In the genomic region with DNA sequence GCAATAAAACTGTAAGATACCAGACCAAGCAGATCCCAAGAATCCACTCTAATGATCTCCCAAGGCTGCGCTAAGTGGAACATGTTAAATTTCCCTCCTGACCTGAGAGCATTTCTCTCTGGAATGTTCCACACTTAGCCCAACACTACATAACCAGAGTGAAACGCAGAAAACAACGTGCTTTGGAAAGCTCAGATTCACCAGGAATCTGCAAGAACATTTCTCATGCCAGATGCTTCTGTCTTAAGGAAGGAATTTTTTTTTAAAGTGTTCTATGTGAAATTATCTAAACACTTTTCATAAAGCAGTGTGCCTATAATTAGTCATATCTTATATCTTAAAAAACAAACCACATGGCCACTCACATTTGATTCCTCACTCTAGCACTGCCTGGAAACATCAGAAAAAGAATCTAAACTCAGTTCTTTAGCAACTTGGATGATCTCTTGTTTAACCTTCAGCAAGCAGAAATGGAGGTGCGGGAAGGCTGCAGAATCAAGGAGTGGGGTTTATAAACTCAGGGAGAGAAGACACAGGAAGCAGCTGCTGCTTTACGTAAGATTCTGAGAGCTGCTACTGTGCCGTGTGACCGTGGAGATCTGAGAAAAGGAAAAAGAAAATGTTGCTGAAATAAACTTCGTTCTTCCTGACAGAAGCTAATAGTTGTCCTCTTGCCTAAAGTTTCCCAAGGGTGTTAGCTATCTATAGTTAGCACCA, we compare ENCODE assay signal across 13 mouse cellular contexts. TPM values are rescaled to one million over a fixed set of nuclear protein-coding genes. Genes with fewer than 3 reads are reported as not detected.
DNase-seq lines count a peak whose midpoint lies in the region; ATAC-seq and TF ChIP-seq lines count a peak whose summit lies in the region.
"Had no signal": no experiment of that assay in that cellular context is flagged by ENCODE, and none has a peak within 500 bp of the region (broad histone marks: within the 10 kb centered on the region; RNA-seq: fewer than 3 reads in every experiment).

No protein-coding gene starts in this region.

- 0 out of 2 replicates have a peak, but pooled peaks cover 3% of the 10 kb centered on the region for H3K9me3 ChIP-seq in kidney, embryonic 14.5 days (ENCODE audit: control insufficient read depth, low read length)
- no peaks in the 10 kb centered on the region for H3K9me3 ChIP-seq in lung, postnatal 0 days (ENCODE audit: low read length)
- H3K9me3 ChIP-seq in intestine, embryonic 15.5 days: no peaks in the 10 kb centered on the region
- H3K9me3 ChIP-seq: limb, embryonic 10.5 days had no signal

- no peak for ATAC-seq in kidney, embryonic 14.5 days (ENCODE audit: low FRiP score, low TSS enrichment)
- ATAC-seq in lung, postnatal 0 days: peak; percentile 53
- ATAC-seq in intestine, embryonic 15.5 days: no peak
- ATAC-seq: activated CD4-positive, CD25-positive, alpha-beta regulatory T cell, adult 4 months had no signal

- DNase-seq in kidney, postnatal 10 days: no peak
- peak; percentile 58 for DNase-seq in lung, postnatal 0 days (ENCODE audit: low spot score)
- DNase-seq in lung, adult 18-20 months: no peak
- DNase-seq in right cerebral cortex, postnatal 36 days (ENCODE audit: low spot score in 2 of 2): peak; percentile 61 to 71
- no peak for DNase-seq in urinary bladder, postnatal 10 days (ENCODE audit: low spot score)
- DNase-seq: cerebellum, postnatal 14 days; gastrocnemius, postnatal 25 days had no signal

- 0 out of 2 replicates have a peak overlapping the region, but pooled peaks have one; percentile 18 for H3K27ac ChIP-seq in kidney, embryonic 14.5 days (ENCODE audit: low read depth, low read length)
- H3K27ac ChIP-seq in lung, postnatal 0 days (ENCODE audit: low read length): peak overlapping the region; percentile 28; the same call in 1 of the 2 replicates
- H3K27ac ChIP-seq in intestine, embryonic 15.5 days: peak overlapping the region; percentile 72
- H3K27ac ChIP-seq: limb, embryonic 10.5 days; macrophage had no signal

- 75% methylated on average over 8 of the region's 8 CpGs for WGBS in kidney, embryonic 14.5 days
- 33% methylated on average over 8 of the region's 8 CpGs for WGBS in lung, postnatal 0 days
- 49% methylated on average over 8 of the region's 8 CpGs for WGBS in intestine, embryonic 15.5 days

- H3K4me3 ChIP-seq in kidney, embryonic 14.5 days (ENCODE audit: low read length): no peak overlapping the region
- H3K4me3 ChIP-seq in lung, postnatal 0 days (ENCODE audit: low read depth, low read length): no peak overlapping the region
- H3K4me3 ChIP-seq in intestine, embryonic 15.5 days (replicated peaks): no peak overlapping the region
- H3K4me3 ChIP-seq: erythroblast, embryonic 14.5 days; limb, embryonic 10.5 days had no signal

- H3K9ac ChIP-seq in kidney, embryonic 14.5 days (ENCODE audit: low read depth, low read length): no peak overlapping the region
- H3K9ac ChIP-seq in lung, postnatal 0 days (replicated peaks; ENCODE audit: low read depth): no peak overlapping the region; the same call in 1 of the 2 replicates
- no peak overlapping the region for H3K9ac ChIP-seq in intestine, embryonic 15.5 days

- TF ChIP-seq EP300 in lung, postnatal 0 days (IDR thresholded peaks at IDR 0.05): no peak

- TF ChIP-seq CTCF in lung, postnatal 0 days (IDR thresholded peaks at IDR 0.05): no peak

- H3K27me3 ChIP-seq in kidney, embryonic 14.5 days (ENCODE audit: control insufficient read depth, insufficient read depth, low read length): no peaks in the 10 kb centered on the region
- H3K27me3 ChIP-seq in lung, postnatal 0 days (replicated peaks; ENCODE audit: insufficient read depth, low read length): no peaks in the 10 kb centered on the region
- no peaks in the 10 kb centered on the region for H3K27me3 ChIP-seq in intestine, embryonic 15.5 days (replicated peaks)

- H3K36me3 ChIP-seq in kidney, embryonic 14.5 days (ENCODE audit: control insufficient read depth, insufficient read depth, low read length): no peaks in the 10 kb centered on the region
- no peaks in the 10 kb centered on the region for H3K36me3 ChIP-seq in lung, postnatal 0 days (ENCODE audit: insufficient read depth, low read length)
- no peaks in the 10 kb centered on the region for H3K36me3 ChIP-seq in intestine, embryonic 15.5 days
- H3K36me3 ChIP-seq: limb, embryonic 10.5 days had no signal

- no peaks in the 10 kb centered on the region for H3K4me1 ChIP-seq in kidney, embryonic 14.5 days (ENCODE audit: control insufficient read depth, insufficient read depth, low read length)
- H3K4me1 ChIP-seq in lung, postnatal 0 days (ENCODE audit: insufficient read depth, low read depth, low read length): no peaks in the 10 kb centered on the region
- H3K4me1 ChIP-seq in intestine, embryonic 15.5 days (replicated peaks): no peaks in the 10 kb centered on the region
- H3K4me1 ChIP-seq: limb, embryonic 10.5 days had no signal

- no peak overlapping the region for H3K4me2 ChIP-seq in kidney, embryonic 14.5 days (replicated peaks; ENCODE audit: low read depth, low read length)
- no peak overlapping the region for H3K4me2 ChIP-seq in lung, postnatal 0 days (replicated peaks; ENCODE audit: low read depth, low read length)
- no peak overlapping the region for H3K4me2 ChIP-seq in intestine, embryonic 15.5 days (replicated peaks)

RNA-seq across cellular contexts. Expression of a gene that starts 44.0 kb away (rescaled TPM):
- polyA plus RNA-seq in kidney, embryonic 14.5 days (2014; fragmentation: Nextera tagmentation; extraction: Ambion mirVana): 318 and 331 TPM in 2 replicates
- 237 and 274 TPM in 2 replicates for polyA plus RNA-seq in lung, postnatal 0 days (2015; fragmentation: Nextera tagmentation; extraction: Ambion mirVana)
- 221 and 262 TPM in 2 replicates for polyA plus RNA-seq in intestine, embryonic 15.5 days (2015; fragmentation: Nextera tagmentation; extraction: Ambion mirVana)

RNA-seq across cellular contexts. Expression of a gene that starts 56.6 kb away (rescaled TPM):
- 22.6 and 36.9 TPM in 2 replicates for polyA plus RNA-seq in kidney, embryonic 14.5 days (2014; fragmentation: Nextera tagmentation; extraction: Ambion mirVana)
- polyA plus RNA-seq in lung, postnatal 0 days (2015; fragmentation: Nextera tagmentation; extraction: Ambion mirVana): 36.2 and 39.3 TPM in 2 replicates
- 27.2 TPM in 2 replicates for polyA plus RNA-seq in intestine, embryonic 15.5 days (2015; fragmentation: Nextera tagmentation; extraction: Ambion mirVana)

Comparison
In these comparisons a context has a peak if more than half of its experiments do, and no peak if none do; other contexts are left out.
1. DNase-seq: peak in lung, postnatal 0 days (single experiment) and right cerebral cortex, postnatal 36 days (2 of 2); none in kidney, postnatal 10 days (single experiment), lung, adult 18-20 months (0 of 2) and urinary bladder, postnatal 10 days (single experiment).
2. H3K27ac ChIP-seq: peak in every context shown above with its lines; median percentile 72 in intestine, embryonic 15.5 days; 28 in lung, postnatal 0 days; 18 in kidney, embryonic 14.5 days.